Mouse (Mus musculus) C2C12 (cell line): ENCODE results near the gene Olfr622.

ENCODE experiments used
- CEBPB ChIP-seq: IDR thresholded peaks from one replicate; pipeline ENCODE4 v1.6.1; 2011; ENCODE audit warnings: low read depth, mild to moderate bottlenecking, control low read depth, moderate library complexity
- CTCF ChIP-seq: IDR thresholded peaks from one replicate; pipeline ENCODE4 v1.5.1; 2011; ENCODE audit not compliant: control insufficient read depth, insufficient read depth, insufficient read length

DNA sequence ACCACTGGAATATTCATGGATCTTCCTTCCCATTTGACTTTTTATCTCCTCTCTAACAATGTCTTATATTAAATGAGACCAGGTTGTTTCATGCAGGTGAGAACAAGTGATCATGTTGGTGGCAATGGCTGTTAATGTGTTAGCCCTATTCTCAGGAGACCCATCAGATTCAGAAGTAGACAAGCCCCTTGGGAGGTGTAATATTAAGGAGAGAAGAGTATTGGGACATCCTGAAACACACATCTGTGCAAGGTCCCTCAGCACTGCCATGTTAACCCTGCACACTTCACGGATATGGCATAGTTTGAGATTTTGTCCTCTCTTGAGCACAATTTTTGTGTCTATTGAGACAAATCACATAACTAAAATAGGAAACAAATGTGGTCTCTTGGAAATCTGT, at the start of gene Olfr622:
- TF ChIP-seq CTCF: no peak
- TF ChIP-seq CEBPB: no peak
